Mouse (Mus musculus) lung, postnatal 0 days (tissue): Measurements from ENCODE around the gene Cpd. TPM values are rescaled to one million over a fixed set of nuclear protein-coding genes. Genes with fewer than 3 reads are reported as not detected.
A peak's percentile ranks its signal among the peaks of the same experiment; 100 is the strongest.

Experiments used
- ATAC-seq: fragments of 200-750 bp; cut with Nextera tagmentation; 2 replicates; pipeline ENCODE4 v1.8.0; 2017; ENCODE audit warnings: moderate library complexity
- DNase-seq: peaks from one replicate; pipeline ENCODE4 v3.0.0-alpha.2; 2016; ENCODE audit warnings: low spot score
- H3K27ac ChIP-seq: fragments of 300-500 bp; sonication (generic); 2 replicates; pipeline ENCODE4 v1.5.1; 2014; ENCODE audit warnings: antibody characterized with exemption, mild to moderate bottlenecking, low read length, mixed read lengths
- H3K27me3 ChIP-seq: fragments of 300-500 bp; sonication (generic); replicated peaks from 2 replicates; pipeline ENCODE4 v1.6.1; 2014; ENCODE audit warnings: low read length, mixed read lengths; ENCODE audit not compliant: insufficient read depth
- H3K36me3 ChIP-seq: fragments of 300-500 bp; sonication (generic); 2 replicates; pipeline ENCODE4 v1.6.1; 2014; ENCODE audit warnings: low read length, mixed read lengths; ENCODE audit not compliant: insufficient read depth
- H3K4me1 ChIP-seq: fragments of 300-500 bp; sonication (generic); 2 replicates; pipeline ENCODE4 v1.6.1; 2014; ENCODE audit warnings: antibody characterized with exemption, low read depth, low read length, mixed read lengths; ENCODE audit not compliant: insufficient read depth
- H3K4me2 ChIP-seq: fragments of 300-500 bp; sonication (generic); replicated peaks from 2 replicates; pipeline ENCODE4 v1.6.1; 2014; ENCODE audit warnings: low read depth, mild to moderate bottlenecking, low read length, moderate library complexity, mixed read lengths
- H3K4me3 ChIP-seq: fragments of 300-500 bp; sonication (generic); 2 replicates; pipeline ENCODE4 v1.5.1; 2014; ENCODE audit warnings: low read depth, low read length
- H3K9ac ChIP-seq: fragments of 300-500 bp; sonication (generic); replicated peaks from 2 replicates; pipeline ENCODE4 v1.6.1; 2014; ENCODE audit warnings: low read depth, mild to moderate bottlenecking
- H3K9me3 ChIP-seq: fragments of 300-500 bp; sonication (generic); 2 replicates; pipeline ENCODE4 v1.6.1; 2016; ENCODE audit warnings: low read length, mixed read lengths
- CTCF ChIP-seq: IDR thresholded peaks from 2 replicates; pipeline ENCODE4 v1.5.1; 2016; ENCODE audit warnings: antibody characterized with exemption, mild to moderate bottlenecking
- EP300 ChIP-seq: IDR thresholded peaks from 2 replicates; pipeline ENCODE4 v1.6.1; 2016; ENCODE audit warnings: antibody characterized with exemption, mild to moderate bottlenecking, control low read depth
- WGBS: fragments of 180-500 bp; shearing (Covaris S2); extraction: QIAGEN DNeasy Blood & Tissue Kit; methylation state at CpG from one replicate; pipeline ENCODE4 v1.1.7; 2014; 5-methylcytosine and 5-hydroxymethylcytosine counted together
- polyA plus RNA-seq: library from polyadenylated mRNA; unstranded; fragments of >200 nt; fragmentation: Nextera tagmentation; extraction: Ambion mirVana; gene quantifications from 2 replicates; pipeline ENCODE4 v1.2.1, GENCODE M21; 2015

Cpd gene
- polyA plus RNA-seq, 1 experiment from 2014 or later: 15.7 TPM

GRCm38 (mm10) chr11:76854475-76855341, 7.9 kb upstream of the Cpd start:
- ATAC-seq (peak; percentile 61), DNase-seq (peak; percentile 69)
- TF ChIP-seq EP300 (no peak), CTCF (peak; percentile 31)
- H3K27me3 ChIP-seq: no peaks in the 10 kb centered on the region
- no peaks in the 10 kb centered on the region for H3K36me3 ChIP-seq
- no peaks in the 10 kb centered on the region for H3K9me3 ChIP-seq
- no peak overlapping the region for H3K27ac ChIP-seq
- 65% methylated on average over 17 of the region's 17 CpGs for WGBS
- peaks cover 3% of the 10 kb centered on the region; the same call in 1 of the 2 replicates for H3K4me1 ChIP-seq
- H3K9ac ChIP-seq: no peak overlapping the region
- H3K4me2 ChIP-seq: no peak overlapping the region
- H3K4me3 ChIP-seq: no peak overlapping the region

- 81% methylated on average over 3 of the region's 3 CpGs for WGBS
Measured at GRCm38 (mm10) chr11:76851512-76851911, 4.7 kb upstream of the Cpd start.

GRCm38 (mm10) chr11:76849596-76849995, 2.8 kb upstream of the Cpd start:
- Histone ChIP-seq H3K4me1 (peaks cover 13% of the 10 kb centered on the region; the same call in 1 of the 2 replicates), H3K9ac (no peak overlapping the region), H3K4me2 (no peak overlapping the region), H3K36me3 (no peaks in the 10 kb centered on the region), H3K9me3 (no peaks in the 10 kb centered on the region), H3K27ac (no peak overlapping the region), H3K4me3 (no peak overlapping the region), H3K27me3 (no peaks in the 10 kb centered on the region)
- WGBS: 38% methylated on average over 2 of the region's 2 CpGs
- DNase-seq: no peak
- TF ChIP-seq CTCF: no peak
- TF ChIP-seq EP300: no peak
- no peak for ATAC-seq

More at GRCm38 (mm10) chr11:76851512-76851911, 4.7 kb upstream of the Cpd start:
- Histone ChIP-seq H3K4me1 (peaks cover 6% of the 10 kb centered on the region; the same call in 1 of the 2 replicates), H3K9me3 (no peaks in the 10 kb centered on the region), H3K27ac (no peak overlapping the region), H3K4me3 (no peak overlapping the region), H3K9ac (no peak overlapping the region), H3K27me3 (no peaks in the 10 kb centered on the region), H3K36me3 (no peaks in the 10 kb centered on the region), H3K4me2 (no peak overlapping the region)
- TF ChIP-seq CTCF (peak; percentile 25; the same call in 1 of the 2 replicates), EP300 (no peak)
- DNase-seq: no peak
- no peak for ATAC-seq

GRCm38 (mm10) chr11:76848081-76848480, 1.3 kb upstream of the Cpd start:
- Histone ChIP-seq H3K27ac (no peak overlapping the region), H3K27me3 (no peaks in the 10 kb centered on the region), H3K4me3 (no peak overlapping the region), H3K36me3 (no peaks in the 10 kb centered on the region), H3K9me3 (no peaks in the 10 kb centered on the region), H3K4me2 (no peak overlapping the region), H3K9ac (no peak overlapping the region), H3K4me1 (peaks cover 13% of the 10 kb centered on the region; the same call in 1 of the 2 replicates)
- ATAC-seq: no peak
- no peak for DNase-seq
- 84% methylated on average over 5 of the region's 5 CpGs for WGBS
- no peak for TF ChIP-seq CTCF
- TF ChIP-seq EP300: no peak

DNA sequence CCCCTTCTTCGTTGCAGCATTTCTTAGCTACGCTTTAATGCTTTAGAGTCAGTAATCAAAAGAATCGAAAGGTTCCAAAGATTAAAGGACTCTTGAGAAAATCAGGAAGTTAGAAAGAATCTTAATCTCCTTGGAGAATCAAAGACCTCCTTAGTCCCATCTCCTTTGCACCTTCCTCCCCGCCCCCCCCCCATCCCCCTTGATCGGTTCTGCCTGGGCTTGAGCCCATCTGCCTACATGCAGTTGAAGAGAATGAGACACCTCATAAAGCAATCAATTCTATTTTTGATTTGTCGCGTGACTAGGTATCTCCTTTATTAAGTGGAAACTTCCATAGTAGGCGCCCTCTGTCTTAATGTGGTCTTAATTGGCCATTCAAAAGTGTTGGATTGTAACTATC, 536 bp upstream of the Cpd start:
- TF ChIP-seq CTCF (no peak), EP300 (no peak)
- ATAC-seq: no peak
- peak overlapping the region; percentile 51; the same call in 1 of the 2 replicates for H3K27ac ChIP-seq
- no peaks in the 10 kb centered on the region for H3K27me3 ChIP-seq
- H3K9ac ChIP-seq: peak overlapping the region; percentile 26; the same call in 1 of the 2 replicates
- H3K4me3 ChIP-seq: peak overlapping the region; percentile 93
- H3K9me3 ChIP-seq: no peaks in the 10 kb centered on the region
- H3K4me2 ChIP-seq: peak overlapping the region; percentile 93
- WGBS: 24% methylated on average over 8 of the region's 8 CpGs
- no peak for DNase-seq
- peaks cover 13% of the 10 kb centered on the region; the same call in 1 of the 2 replicates for H3K4me1 ChIP-seq
- H3K36me3 ChIP-seq: no peaks in the 10 kb centered on the region

- no peak for TF ChIP-seq CTCF
- no peak for TF ChIP-seq EP300
- WGBS: under 1% methylated on average over 75 of the region's 90 CpGs
- H3K9ac ChIP-seq: peak overlapping the region; percentile 76
- peak overlapping the region; percentile 93 for H3K4me3 ChIP-seq
- peak overlapping the region; percentile 93 for H3K4me2 ChIP-seq
- peak; percentile 46 for DNase-seq
- ATAC-seq: peak; percentile 69
- H3K4me1 ChIP-seq: peaks cover 13% of the 10 kb centered on the region; the same call in 1 of the 2 replicates
- no peaks in the 10 kb centered on the region for H3K27me3 ChIP-seq
- H3K9me3 ChIP-seq: no peaks in the 10 kb centered on the region
- no peaks in the 10 kb centered on the region for H3K36me3 ChIP-seq
- H3K27ac ChIP-seq: peak overlapping the region; percentile 91
Measured at GRCm38 (mm10) chr11:76846011-76846877, 574 bp downstream of the Cpd start.
